Mouse (Mus musculus): ENCODE data around the gene Gm20671.

DNA sequence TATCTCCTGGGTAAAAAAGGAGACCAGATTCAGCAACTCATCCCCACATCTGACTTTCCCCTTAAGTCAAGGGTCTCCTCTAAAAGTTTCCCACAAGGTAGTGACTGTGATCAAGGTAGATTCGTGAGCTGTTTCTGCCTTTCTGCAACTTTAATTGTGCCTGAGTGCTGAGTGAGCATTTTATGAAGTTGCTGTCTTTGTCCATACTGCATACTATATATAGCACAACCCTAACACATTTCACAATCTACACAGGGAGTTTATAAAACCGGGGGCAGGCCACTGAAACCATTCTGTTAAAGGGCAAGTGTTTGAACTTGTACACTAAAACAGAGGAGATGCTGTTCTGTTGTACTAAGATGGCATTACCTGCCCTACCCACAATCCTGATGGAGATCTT is 133.5 kb downstream of the Gm20671 start:
- no peak for TF ChIP-seq CTCF (conservative IDR thresholded peaks at IDR 0.05; ENCODE audit: low read length)
- TF ChIP-seq POU5F1 (IDR thresholded peaks at IDR 0.05; ENCODE audit: borderline replicate concordance, low read length) = no peak
- no peak for TF ChIP-seq NANOG (IDR thresholded peaks at IDR 0.05; ENCODE audit: borderline replicate concordance, low read length)

Measured in E14TG2a.4 (cell line).